Mouse (Mus musculus): Measurements from ENCODE around the gene Skp1a. TPM values are rescaled to one million over a fixed set of nuclear protein-coding genes. Genes with fewer than 3 reads are reported as not detected.

Gene Skp1a
- polyA plus RNA-seq, 1 experiment from 2014 or later = 537 TPM

DNA sequence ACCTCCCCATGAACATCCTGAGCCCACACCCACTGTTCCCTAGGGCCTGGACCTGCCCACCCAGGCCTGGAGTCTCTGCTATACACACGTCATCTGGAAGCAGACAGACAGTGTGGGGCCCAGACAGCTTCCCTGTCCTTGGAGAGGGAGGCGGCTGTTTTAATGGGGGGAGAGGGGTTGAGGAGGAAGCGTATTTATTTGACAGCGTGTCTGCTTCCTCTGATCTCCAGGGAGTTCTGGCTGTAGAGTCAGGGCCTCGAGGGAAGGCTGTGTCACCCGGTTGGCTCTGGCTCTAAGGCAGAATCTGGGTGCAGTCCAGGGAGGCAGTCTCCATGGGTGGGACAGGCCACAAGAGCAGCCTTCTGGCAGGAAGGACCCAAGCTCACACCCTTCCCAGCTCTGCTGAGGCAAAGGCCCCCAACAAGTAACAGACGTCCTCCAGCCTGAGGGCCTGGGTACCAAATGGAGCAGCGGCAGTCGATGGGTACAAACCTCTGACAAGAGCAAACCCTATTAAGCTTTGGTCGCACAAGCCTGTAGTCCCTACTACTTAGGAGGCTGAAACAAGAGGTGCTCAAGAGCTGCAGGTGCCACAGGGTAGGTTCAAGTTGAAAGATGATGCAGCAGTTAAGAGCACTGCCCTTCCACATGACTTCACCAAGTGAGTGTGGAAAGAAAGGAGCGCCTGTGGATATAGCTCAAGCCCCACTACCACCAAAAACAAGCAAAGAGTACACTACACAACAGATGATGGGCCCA lies 41.6 kb downstream of the Skp1a start:
- no peak for ATAC-seq (replicated peaks; ENCODE audit: insufficient number of reproducible peaks, low FRiP score, low TSS enrichment)
- WGBS (ENCODE audit: insufficient replicate concordance) = 54% methylated on average over 11 of the region's 11 CpGs
- no peaks in the 10 kb centered on the region for H3K36me3 ChIP-seq (ENCODE audit: control insufficient read depth, insufficient read depth, low read length)
- H3K27ac ChIP-seq (ENCODE audit: low read depth, low read length) = no peak overlapping the region
- no peaks in the 10 kb centered on the region for H3K9me3 ChIP-seq (replicated peaks; ENCODE audit: control insufficient read depth, low read length)
- H3K27me3 ChIP-seq (ENCODE audit: control insufficient read depth, insufficient read depth, low read length) = no peaks in the 10 kb centered on the region
- H3K4me2 ChIP-seq = no peak overlapping the region
- H3K4me3 ChIP-seq (ENCODE audit: low read depth, low read length) = no peak overlapping the region
- H3K9ac ChIP-seq (ENCODE audit: low read depth, low read length) = peak overlapping the region; percentile 34; the same call in 1 of the 2 replicates
- H3K4me1 ChIP-seq (ENCODE audit: control insufficient read depth, insufficient read depth, low read length) = peaks cover 40% of the 10 kb centered on the region

DNA sequence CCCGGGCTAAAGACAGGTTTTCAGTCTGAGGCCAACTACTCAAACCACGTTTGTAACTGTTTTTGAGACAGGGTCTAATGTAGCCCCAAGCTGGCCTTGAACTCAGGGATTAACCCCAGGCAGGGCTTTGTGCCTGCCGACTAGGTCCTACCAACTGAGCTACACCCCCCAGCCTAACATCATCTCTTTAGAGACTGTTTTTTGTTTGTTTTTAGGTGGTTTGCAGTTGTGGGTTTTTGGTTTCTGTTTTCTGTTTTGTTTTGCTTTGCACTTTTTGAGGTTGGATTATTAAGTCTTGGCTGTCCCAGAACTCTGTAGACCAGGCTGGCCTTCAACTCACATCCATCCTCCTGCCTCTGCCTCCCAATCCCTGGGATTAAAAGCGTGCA lies 42.1 kb downstream of the Skp1a start:
- H3K9ac ChIP-seq (ENCODE audit: low read depth, low read length) = no peak overlapping the region
- WGBS (ENCODE audit: insufficient replicate concordance) = 70% methylated on average over 4 of the region's 4 CpGs
- no peak overlapping the region for H3K27ac ChIP-seq (ENCODE audit: low read depth, low read length)
- no peaks in the 10 kb centered on the region for H3K27me3 ChIP-seq (ENCODE audit: control insufficient read depth, insufficient read depth, low read length)
- no peaks in the 10 kb centered on the region for H3K9me3 ChIP-seq (replicated peaks; ENCODE audit: control insufficient read depth, low read length)
- ATAC-seq (replicated peaks; ENCODE audit: insufficient number of reproducible peaks, low FRiP score, low TSS enrichment) = no peak
- no peak overlapping the region for H3K4me2 ChIP-seq
- H3K4me1 ChIP-seq (ENCODE audit: control insufficient read depth, insufficient read depth, low read length) = peaks cover 35% of the 10 kb centered on the region
- no peaks in the 10 kb centered on the region for H3K36me3 ChIP-seq (ENCODE audit: control insufficient read depth, insufficient read depth, low read length)
- no peak overlapping the region for H3K4me3 ChIP-seq (ENCODE audit: low read depth, low read length)

DNA sequence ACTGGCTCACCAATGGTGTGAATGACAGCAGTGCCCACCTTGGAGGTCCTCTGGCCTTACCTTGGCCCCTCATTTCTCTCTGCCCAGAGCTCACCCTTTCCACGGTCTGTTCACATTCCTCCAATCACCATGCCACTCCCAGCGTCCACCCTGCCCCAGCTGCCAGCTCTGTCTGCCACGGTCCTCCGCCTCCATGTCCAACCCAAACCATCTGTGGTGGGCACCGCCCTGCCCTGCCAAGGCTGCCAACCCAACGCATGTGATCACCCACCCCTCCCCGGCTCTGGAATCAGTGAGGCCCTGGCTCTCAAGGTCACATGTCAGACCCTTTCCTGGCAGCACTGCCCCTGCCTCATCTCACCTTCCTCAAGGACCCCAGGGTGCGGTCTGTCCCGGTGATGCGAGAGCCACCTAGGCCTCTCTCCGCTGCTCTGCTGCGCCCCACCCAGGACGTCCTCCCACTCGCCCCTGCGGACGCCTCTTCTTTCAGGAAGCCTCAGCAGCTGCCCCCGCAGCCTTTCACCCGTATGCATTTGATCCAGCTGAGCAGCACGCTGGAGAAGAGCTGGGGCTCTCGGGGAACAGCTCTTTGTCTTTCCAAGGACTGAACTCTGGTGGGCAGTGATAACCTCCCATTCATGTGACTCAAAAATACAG lies 42.8 kb downstream of the Skp1a start:
- 83% methylated on average over 20 of the region's 20 CpGs for WGBS (ENCODE audit: insufficient replicate concordance)
- H3K4me1 ChIP-seq (ENCODE audit: control insufficient read depth, insufficient read depth, low read length) = peaks cover 35% of the 10 kb centered on the region
- H3K36me3 ChIP-seq (ENCODE audit: control insufficient read depth, insufficient read depth, low read length) = no peaks in the 10 kb centered on the region
- no peak overlapping the region for H3K9ac ChIP-seq (ENCODE audit: low read depth, low read length)
- no peaks in the 10 kb centered on the region for H3K27me3 ChIP-seq (ENCODE audit: control insufficient read depth, insufficient read depth, low read length)
- no peak overlapping the region for H3K4me2 ChIP-seq
- no peak overlapping the region for H3K4me3 ChIP-seq (ENCODE audit: low read depth, low read length)
- H3K27ac ChIP-seq (ENCODE audit: low read depth, low read length) = no peak overlapping the region
- no peaks in the 10 kb centered on the region for H3K9me3 ChIP-seq (replicated peaks; ENCODE audit: control insufficient read depth, low read length)
- no peak for ATAC-seq (replicated peaks; ENCODE audit: insufficient number of reproducible peaks, low FRiP score, low TSS enrichment)

DNA sequence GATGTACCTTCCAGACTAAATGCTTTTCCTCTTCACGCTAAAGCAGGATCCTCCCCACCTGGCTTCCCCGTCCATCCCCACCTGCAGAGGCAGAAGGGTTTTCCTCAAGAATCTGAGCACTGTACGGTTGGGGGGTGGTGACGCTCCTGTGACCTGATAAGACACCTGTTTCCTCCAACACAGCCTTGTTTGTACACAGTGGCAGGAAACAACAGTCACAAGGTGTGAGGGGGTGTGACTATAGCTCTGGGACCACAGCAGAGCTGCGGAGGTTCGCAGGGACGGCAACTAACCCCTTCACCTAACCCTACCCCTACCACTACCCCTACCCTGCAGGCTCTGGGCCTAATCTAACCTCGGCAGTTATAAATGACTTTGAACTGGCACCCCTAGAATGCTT lies 43.6 kb downstream of the Skp1a start:
- ATAC-seq (replicated peaks; ENCODE audit: insufficient number of reproducible peaks, low FRiP score, low TSS enrichment) = no peak
- WGBS (ENCODE audit: insufficient replicate concordance) = 69% methylated on average over 8 of the region's 8 CpGs
- no peaks in the 10 kb centered on the region for H3K9me3 ChIP-seq (replicated peaks; ENCODE audit: control insufficient read depth, low read length)
- H3K36me3 ChIP-seq (ENCODE audit: control insufficient read depth, insufficient read depth, low read length) = no peaks in the 10 kb centered on the region
- H3K27ac ChIP-seq (ENCODE audit: low read depth, low read length) = no peak overlapping the region
- no peaks in the 10 kb centered on the region for H3K27me3 ChIP-seq (ENCODE audit: control insufficient read depth, insufficient read depth, low read length)
- H3K9ac ChIP-seq (ENCODE audit: low read depth, low read length) = no peak overlapping the region
- H3K4me3 ChIP-seq (ENCODE audit: low read depth, low read length) = no peak overlapping the region
- peaks cover 35% of the 10 kb centered on the region for H3K4me1 ChIP-seq (ENCODE audit: control insufficient read depth, insufficient read depth, low read length)
- H3K4me2 ChIP-seq = no peak overlapping the region

DNA sequence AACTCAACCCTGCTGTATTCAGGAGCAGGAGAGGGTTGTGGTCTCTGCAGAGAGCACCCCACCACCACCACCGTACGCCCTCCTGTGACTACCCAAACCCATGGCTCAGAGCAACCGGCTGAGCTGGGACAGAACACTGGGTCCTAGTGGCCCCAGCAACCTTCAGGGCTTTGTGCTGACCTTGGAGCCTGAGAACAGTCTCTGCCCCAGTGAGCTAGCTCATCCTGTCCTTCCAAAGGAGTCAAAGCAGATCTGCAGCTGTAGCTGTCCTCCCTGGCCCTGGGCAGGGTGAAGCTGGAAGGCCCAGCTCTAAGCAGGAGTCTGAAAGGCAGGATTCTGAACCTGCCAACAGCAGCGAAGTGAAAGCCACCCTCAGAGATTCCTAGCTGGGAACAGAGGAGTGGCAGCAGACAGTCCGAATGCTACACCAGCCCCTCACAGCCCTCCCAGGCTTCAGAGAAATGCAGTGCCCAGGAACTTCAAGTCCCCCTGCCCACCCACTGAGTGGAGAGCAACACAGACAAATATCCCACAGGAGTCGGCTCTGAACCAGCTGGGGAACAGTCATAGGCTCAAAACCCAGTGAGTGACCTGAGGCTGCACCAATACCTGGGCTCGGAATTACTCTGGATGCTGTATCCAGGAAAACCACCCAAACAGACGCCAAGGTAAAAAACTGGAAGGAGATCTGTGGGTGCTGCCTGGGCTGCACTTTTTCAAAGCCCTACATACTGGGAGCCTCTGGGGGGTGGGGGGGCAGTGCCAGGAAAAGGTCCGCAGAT lies 44.2 kb downstream of the Skp1a start:
- H3K27ac ChIP-seq (ENCODE audit: low read depth, low read length) = no peak overlapping the region
- no peak for ATAC-seq (replicated peaks; ENCODE audit: insufficient number of reproducible peaks, low FRiP score, low TSS enrichment)
- H3K9ac ChIP-seq (ENCODE audit: low read depth, low read length) = 0 out of 2 replicates have a peak overlapping the region, but pooled peaks have one; percentile 36
- whole genome bisulfite sequencing (ENCODE audit: insufficient replicate concordance) = 72% methylated on average over 9 of the region's 9 CpGs
- H3K36me3 ChIP-seq (ENCODE audit: control insufficient read depth, insufficient read depth, low read length) = no peaks in the 10 kb centered on the region
- H3K4me3 ChIP-seq (ENCODE audit: low read depth, low read length) = no peak overlapping the region
- peaks cover 35% of the 10 kb centered on the region for H3K4me1 ChIP-seq (ENCODE audit: control insufficient read depth, insufficient read depth, low read length)
- H3K4me2 ChIP-seq = no peak overlapping the region
- no peaks in the 10 kb centered on the region for H3K27me3 ChIP-seq (ENCODE audit: control insufficient read depth, insufficient read depth, low read length)
- H3K9me3 ChIP-seq (replicated peaks; ENCODE audit: control insufficient read depth, low read length) = no peaks in the 10 kb centered on the region

DNA sequence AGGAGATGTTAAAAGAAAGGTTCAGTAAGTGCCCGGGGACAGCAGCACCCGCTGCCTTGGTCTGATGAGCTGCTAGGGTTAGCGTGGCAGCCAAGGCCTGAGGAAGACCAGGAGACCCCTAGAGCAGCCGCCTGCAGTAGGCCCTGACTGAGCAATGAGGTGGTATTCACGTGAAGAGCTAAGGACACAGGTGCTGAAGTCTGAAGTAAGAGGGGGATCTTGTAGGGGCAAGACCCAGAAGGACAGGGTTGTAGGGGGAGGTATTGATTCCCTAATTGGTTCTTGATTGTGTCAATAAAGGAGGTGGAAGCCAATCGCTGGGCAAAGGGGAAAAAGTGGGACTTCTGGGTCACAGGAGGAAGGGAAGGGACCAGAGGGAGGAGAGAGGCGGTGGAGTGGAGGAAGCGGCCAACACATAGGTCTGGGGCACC lies 45.2 kb downstream of the Skp1a start:
- Histone ChIP-seq H3K36me3 (ENCODE audit: control insufficient read depth, insufficient read depth, low read length) (no peaks in the 10 kb centered on the region), H3K4me2 (no peak overlapping the region), H3K4me1 (ENCODE audit: control insufficient read depth, insufficient read depth, low read length) (peaks cover 31% of the 10 kb centered on the region), H3K9me3 (replicated peaks; ENCODE audit: control insufficient read depth, low read length) (no peaks in the 10 kb centered on the region), H3K9ac (ENCODE audit: low read depth, low read length) (no peak overlapping the region), H3K27me3 (ENCODE audit: control insufficient read depth, insufficient read depth, low read length) (0 out of 2 replicates have a peak, but pooled peaks cover 4% of the 10 kb centered on the region), H3K27ac (ENCODE audit: low read depth, low read length) (no peak overlapping the region), H3K4me3 (ENCODE audit: low read depth, low read length) (no peak overlapping the region)
- no peak for ATAC-seq (replicated peaks; ENCODE audit: insufficient number of reproducible peaks, low FRiP score, low TSS enrichment)
- WGBS (ENCODE audit: insufficient replicate concordance) = 87% methylated on average over 8 of the region's 8 CpGs

DNA sequence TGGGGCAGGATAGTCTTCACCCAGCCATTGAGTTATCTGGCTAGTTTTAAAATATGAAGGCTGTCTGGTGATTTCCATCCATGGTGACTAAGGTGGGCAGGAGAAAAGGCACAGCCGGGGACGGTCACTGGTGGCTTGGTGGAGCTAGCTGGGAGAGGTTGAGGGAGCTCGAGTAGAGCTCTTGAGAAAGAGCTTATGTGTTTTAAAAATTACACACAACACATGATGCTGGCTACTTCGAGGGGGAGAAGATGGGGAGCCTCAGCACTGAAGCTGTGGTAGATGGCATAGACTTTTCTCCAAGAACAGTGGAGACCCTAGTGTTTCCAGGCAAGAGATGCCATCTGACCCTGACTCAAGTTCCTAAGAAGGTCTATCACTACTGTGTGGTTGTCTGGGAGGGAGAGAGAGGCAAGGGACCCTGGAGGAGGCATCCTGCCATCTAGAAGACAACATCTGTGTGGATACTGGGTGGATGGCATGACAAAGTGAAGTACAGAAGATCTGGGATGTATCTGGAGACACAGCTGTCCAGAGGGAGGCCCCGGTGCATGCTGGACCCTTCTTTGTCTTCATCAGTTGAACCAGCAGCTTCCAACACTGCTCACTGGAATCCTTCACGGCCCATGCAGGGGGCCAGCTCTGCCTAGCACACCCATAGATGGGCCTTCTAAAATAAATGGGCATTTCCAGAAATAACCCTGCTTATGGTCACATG lies 45.8 kb downstream of the Skp1a start:
- 87% methylated on average over 6 of the region's 6 CpGs for WGBS (ENCODE audit: insufficient replicate concordance)
- no peak for ATAC-seq (replicated peaks; ENCODE audit: insufficient number of reproducible peaks, low FRiP score, low TSS enrichment)
- peaks cover 25% of the 10 kb centered on the region for H3K4me1 ChIP-seq (ENCODE audit: control insufficient read depth, insufficient read depth, low read length)
- H3K27me3 ChIP-seq (ENCODE audit: control insufficient read depth, insufficient read depth, low read length) = 0 out of 2 replicates have a peak, but pooled peaks cover 6% of the 10 kb centered on the region
- H3K27ac ChIP-seq (ENCODE audit: low read depth, low read length) = no peak overlapping the region
- H3K36me3 ChIP-seq (ENCODE audit: control insufficient read depth, insufficient read depth, low read length) = no peaks in the 10 kb centered on the region
- H3K9ac ChIP-seq (ENCODE audit: low read depth, low read length) = no peak overlapping the region
- H3K4me2 ChIP-seq = no peak overlapping the region
- H3K4me3 ChIP-seq (ENCODE audit: low read depth, low read length) = no peak overlapping the region
- no peaks in the 10 kb centered on the region for H3K9me3 ChIP-seq (replicated peaks; ENCODE audit: control insufficient read depth, low read length)

DNA sequence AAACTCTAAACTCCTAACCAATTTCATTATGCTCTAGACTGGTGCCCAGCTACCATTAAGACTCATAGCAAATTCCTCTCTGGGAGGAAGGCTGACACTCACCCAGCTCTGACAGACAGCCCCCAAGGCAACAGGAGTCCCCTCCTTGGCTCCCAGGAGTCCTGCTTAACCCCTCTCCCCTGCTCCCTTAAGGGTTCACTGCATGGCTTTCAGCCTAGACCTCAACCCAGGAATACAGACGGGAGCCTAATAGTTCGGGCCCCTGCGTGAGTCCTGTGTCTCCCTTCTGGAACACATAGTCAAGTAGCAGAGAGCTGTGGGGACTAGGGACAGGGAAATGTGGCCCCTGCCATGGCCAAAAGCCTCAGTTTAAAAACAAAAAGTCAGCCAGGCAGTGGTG lies 46.4 kb downstream of the Skp1a start:
- no peaks in the 10 kb centered on the region for H3K36me3 ChIP-seq (ENCODE audit: control insufficient read depth, insufficient read depth, low read length)
- no peak overlapping the region for H3K27ac ChIP-seq (ENCODE audit: low read depth, low read length)
- no peak overlapping the region for H3K4me2 ChIP-seq
- 0 out of 2 replicates have a peak, but pooled peaks cover 6% of the 10 kb centered on the region for H3K27me3 ChIP-seq (ENCODE audit: control insufficient read depth, insufficient read depth, low read length)
- no peak overlapping the region for H3K9ac ChIP-seq (ENCODE audit: low read depth, low read length)
- peaks cover 19% of the 10 kb centered on the region for H3K4me1 ChIP-seq (ENCODE audit: control insufficient read depth, insufficient read depth, low read length)
- H3K9me3 ChIP-seq (replicated peaks; ENCODE audit: control insufficient read depth, low read length) = no peaks in the 10 kb centered on the region
- 84% methylated on average over 3 of the region's 3 CpGs for WGBS (ENCODE audit: insufficient replicate concordance)
- H3K4me3 ChIP-seq (ENCODE audit: low read depth, low read length) = no peak overlapping the region
- no peak for ATAC-seq (replicated peaks; ENCODE audit: insufficient number of reproducible peaks, low FRiP score, low TSS enrichment)
